Mouse (Mus musculus): Measurements from ENCODE around the gene Mettl7a1.
"Not testable (repeated sequence)": the region's sequence is repeated elsewhere in the genome, so short reads cannot be mapped to it uniquely, and the experiment has no call there.

The Mettl7a1 gene

DNA sequence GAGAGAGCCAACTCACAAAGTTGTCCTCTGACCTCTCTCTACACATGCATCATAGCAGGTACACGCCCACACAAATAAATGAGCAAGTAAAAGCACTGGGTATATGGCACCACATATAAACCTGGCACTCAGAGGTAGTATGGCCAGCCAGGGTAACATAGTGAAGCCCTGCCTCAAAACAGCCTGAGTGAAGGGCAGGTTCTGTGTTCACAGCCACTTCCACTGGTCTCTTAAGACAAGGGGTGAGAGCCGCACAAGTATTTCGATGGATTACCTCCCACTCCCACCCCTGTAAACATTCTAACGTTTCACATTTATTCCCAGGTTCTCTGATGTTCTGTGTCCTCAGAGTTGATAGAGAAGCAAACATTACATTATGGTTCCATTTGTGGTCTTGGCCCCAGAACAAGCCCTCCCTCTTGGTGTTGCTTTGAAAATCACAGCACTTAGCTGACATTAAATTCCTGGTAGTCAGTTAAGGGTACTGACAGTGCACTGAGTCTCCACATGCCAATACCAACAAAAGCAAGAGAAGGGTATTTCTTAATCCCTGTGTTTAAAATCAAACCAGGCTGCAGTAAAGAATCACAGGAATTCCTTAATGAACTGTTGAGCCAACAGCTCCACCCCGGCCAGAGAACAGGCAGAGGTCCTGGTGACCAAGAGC is 37.5 kb downstream of the Mettl7a1 start:
- not testable (repeated sequence) for DNase-seq (ENCODE audit: low read depth, low spot score)

DNA sequence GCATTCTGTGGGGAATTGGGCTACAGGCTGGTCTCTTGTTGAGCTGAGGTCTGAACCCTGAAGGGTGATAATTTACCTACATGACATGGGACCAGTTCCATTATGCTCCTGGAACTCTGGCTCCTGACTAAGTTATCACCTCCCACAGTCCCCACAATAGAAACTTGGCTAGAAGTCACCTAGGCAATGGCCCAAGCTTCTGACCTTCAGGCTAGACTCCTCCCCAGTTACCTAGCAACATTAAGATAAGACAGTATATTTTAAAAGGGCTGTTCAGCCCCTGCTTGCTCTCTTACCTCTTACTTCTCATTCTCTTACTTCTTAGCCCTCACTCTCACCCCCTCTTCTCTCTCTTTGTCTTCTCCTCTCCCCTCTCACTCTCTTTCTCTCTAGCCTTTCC is 41.5 kb downstream of the Mettl7a1 start:
- no peak for DNase-seq (ENCODE audit: low read depth, low spot score)

DNA sequence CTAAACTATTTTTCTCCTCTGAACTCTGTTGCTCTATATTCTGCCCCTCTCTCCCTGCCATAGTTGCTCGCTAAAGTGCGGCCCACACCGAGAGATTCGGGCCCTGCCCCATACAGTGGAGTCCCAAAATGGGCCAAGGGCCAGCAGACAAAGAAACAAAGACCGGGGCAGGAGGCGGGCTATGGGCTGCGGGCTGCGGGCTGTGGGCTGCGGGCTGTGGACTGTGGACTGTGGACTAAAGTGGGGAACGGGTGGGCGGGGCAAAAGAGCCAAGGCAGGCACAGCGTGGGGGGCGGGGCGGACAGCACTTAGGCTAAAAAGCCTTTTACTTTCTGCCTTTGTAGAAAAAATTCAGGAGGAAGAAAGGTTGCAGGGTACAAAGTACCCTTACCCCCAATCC is 42.8 kb downstream of the Mettl7a1 start:
- peak; percentile 73 for DNase-seq (ENCODE audit: low read depth, low spot score)

DNA sequence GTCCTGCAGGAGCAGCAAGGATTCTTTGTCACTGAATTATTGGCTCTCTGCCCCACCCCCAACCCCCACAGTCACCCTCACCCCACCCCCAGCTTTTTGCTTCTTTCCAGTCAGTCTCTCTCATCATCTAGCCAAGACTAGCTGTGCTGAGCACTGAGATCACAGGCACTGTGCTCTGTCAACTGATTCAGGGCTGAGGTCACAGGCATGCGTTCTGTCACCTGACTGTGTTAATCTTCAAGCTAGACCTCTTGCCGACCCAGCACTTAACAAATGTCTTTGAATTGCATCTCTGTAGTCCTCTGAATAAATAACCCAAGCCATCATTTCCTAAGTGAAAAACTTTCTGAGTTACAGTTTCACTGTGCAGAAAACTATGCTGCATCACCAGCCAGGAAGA is 45.6 kb downstream of the Mettl7a1 start:
- DNase-seq (ENCODE audit: low read depth, low spot score): no peak

DNA sequence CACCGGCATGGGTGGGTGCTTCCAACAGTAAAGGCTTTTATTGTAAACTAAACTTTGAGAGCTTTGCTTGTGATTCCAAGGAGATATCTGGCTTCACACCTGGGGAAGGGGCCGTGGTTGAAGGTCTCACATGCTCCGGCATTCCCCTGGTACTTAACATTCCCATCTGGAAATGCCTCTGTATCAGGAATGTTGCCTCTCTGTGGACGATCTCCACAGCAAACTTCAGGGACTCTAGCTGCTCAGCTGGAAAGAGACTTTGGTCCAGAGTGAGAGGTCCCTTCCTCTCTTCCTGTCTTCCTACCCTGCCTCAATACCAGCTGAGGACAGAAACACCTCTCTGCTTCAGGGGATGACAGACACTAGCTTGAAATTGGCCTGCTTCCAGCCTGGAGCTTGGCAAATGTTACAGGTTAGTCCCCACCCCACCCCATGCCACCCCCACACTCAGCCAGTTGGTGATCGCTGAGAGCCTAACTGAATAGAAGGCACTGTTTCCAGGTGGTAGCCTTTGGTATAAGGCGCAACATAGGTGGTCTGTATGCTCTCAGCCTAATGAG is 47.6 kb downstream of the Mettl7a1 start:
- DNase-seq (ENCODE audit: low read depth, low spot score): no peak

DNA sequence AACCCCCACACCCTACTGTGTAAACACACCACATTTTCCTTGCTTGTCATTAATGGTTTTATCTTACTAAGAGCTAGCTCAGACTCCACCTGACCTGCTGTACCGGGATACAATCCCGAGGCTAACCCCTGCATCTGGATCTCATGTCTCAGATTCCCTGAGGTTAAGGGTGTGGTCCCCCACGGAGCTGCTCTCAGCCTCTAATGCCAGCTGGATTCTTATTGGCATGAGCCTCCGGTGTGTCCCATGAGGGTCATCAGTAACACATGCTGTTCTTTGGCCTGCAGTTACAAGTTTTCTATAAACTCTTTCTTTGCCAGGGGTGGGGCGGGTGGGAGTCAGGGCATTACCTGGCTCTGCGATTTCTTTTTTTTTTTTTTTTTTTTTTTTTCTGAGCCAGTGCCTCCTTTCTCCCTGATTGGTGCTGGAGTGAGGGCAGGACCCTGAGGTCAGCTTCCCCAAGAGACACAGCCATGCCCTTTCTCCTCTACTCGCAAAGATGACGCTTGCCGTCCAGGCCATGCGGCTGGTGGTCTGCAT is 48.8 kb downstream of the Mettl7a1 start, which contains the start of the genes Methig1 and Mettl7a2:
TSS of gene Methig1 (plus strand) at position 439 of the 540 bp plus-strand sequence.
TSS of gene Mettl7a2 (plus strand) at position 490 of the 540 bp plus-strand sequence.
- no peak for DNase-seq (ENCODE audit: low read depth, low spot score)

DNA sequence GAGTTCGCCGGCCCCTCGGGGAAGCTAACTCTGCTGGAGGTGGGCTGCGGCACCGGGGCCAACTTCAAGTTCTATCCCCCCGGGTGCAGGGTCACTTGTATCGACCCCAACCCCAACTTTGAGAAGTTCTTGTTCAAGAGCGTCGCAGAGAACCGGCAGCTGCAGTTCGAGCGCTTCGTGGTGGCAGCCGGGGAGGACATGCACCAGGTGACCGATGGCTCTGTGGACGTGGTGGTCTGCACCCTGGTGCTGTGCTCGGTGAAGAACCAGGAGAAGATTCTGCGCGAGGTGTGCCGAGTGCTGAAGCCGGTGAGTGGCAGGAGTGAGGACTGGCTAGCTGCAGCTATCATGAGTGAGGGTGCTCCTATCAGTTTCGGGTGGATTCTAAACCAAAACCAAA is 49.5 kb downstream of the Mettl7a1 start:
- DNase-seq (ENCODE audit: low read depth, low spot score): not testable (repeated sequence)

DNA sequence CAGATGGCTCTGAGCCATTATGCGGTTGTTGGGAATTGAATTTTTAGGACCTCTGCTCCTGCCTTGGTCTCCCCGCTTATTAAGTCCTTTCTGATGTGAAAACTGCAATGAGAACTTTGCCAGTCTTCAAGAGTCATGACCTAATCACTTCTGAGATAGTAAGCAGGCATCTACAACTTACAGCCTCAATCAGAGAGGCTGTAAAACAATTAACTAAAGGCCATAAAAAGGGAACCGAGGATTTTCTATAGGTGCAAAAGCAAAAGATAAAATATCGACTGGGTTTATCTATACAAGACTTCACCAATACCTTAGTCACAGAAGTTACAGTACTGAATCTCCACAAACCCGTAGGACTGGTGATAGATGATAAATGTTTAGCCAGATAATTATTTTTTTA is 51.9 kb downstream of the Mettl7a1 start:
- DNase-seq (ENCODE audit: low read depth, low spot score): no peak

DNA sequence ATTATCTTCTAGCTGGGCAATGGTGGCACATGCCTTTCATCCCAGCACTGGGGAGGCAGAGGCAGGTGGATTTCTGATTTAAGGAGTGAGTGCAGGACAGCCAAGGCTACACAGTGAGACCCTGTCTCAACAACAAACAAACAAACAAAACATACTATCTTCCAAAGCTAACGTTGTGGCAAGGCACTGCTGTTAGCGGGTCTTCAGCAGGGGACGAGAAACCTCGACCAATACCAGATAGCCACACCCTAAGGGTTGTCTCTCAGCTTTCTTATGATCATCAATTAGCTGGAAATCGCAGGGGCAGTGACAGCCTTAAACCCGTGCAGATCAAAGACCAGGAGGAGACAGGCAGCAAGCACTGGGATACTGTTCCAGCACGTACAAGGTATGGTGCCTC is 60.3 kb downstream of the Mettl7a1 start, which contains the start of gene Higd1c:
TSS of gene Higd1c (plus strand) at position 301 of the 400 bp plus-strand sequence.
- no peak for DNase-seq (ENCODE audit: low read depth, low spot score)

DNA sequence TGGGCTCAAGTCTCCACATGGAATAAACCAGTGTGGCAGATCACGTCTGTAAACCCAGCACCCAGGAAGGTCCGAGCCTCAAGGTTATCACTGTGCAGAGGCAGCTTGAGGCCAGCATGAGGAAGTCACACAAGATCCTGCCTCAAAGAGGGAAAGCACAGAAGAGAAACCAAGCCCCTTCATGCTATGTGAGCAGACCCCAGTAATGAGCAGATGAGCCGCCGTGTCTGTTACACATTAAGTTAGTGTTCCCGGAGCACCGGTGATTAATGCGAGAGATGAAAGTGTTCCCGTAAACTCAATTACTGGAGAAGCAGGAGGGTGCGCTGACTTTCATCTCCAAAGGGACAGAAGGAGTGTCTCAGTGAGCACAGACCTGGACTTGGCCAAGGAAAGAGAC is 62.0 kb downstream of the Mettl7a1 start:
- not testable (repeated sequence) for DNase-seq (ENCODE audit: low read depth, low spot score)

DNA sequence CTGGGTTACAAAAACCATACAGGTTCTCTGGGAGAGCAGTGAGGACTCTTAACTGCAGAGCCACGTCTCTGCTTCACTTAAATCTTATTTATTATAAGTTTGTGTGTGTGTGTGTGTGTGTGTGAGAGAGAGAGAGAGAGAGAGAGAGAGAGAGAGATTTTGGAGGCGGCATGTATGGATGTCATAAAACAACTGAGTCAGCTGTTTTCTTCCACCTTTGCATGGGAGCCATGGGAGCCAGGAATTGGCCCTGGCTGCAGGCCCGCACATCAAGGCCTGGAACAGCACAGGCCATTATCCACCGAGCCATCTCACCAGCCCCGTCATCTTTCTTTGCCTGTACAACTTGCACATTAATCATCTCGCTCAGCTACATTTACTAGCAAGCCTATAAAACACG is 63.2 kb downstream of the Mettl7a1 start:
- no peak for DNase-seq (ENCODE audit: low read depth, low spot score)

DNA sequence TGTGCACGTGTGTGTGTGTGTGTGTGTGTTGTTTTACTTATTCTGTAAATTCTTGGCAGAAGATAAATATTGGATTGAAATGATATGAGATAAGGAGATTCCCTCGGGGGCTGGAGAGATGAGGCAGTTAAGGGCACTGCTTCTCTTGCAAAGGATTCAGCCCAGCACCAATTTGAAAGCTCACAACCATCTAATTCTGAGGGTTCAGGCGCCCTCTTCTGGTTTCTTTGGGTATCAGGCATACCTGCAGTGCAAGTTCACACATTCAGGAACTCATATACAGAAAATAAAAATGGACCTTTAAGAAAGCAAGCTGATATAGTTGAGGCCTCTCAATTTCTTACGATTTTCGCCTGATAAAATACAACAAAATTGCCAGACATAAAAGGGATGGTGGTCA is 71.1 kb downstream of the Mettl7a1 start:
- DNase-seq (ENCODE audit: low read depth, low spot score): peak; percentile 83

DNA sequence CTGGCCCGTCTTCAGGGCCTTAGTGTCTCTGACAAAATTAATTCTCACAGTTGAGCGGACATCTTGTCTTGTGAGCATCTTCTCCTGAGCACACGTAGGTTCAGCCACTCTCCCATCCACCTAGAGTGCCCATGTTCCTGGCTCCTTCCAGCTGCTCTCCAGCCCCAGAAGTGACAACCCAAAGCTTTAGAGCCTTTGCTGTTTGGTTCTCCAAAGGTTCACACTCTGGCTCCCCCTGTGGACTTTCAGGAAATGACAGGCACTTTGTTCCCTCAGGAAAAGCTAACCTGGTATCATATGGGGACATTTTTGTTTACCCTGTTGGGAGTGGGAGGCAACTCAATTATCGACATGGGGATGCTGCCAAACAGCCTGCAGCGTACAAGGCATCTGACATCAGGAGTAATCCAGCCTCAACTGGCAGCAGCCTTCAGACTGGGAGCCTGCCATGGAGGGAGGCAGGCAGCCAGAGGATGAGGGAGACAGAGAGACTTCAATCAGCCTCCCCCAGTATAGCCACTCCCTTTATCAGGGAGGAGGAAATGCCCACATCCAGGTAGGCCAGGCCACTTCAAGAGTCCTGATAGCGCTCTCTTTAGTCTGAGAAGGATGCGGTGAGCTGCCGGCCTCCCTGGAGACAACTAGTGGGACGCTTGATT is 74.0 kb downstream of the Mettl7a1 start:
- DNase-seq (ENCODE audit: low read depth, low spot score): not testable (repeated sequence)

Data from ZHBTc4 (cell line).